Mouse (Mus musculus) spleen, adult 2 months (tissue): Measurements from ENCODE around the gene Kat5.

ENCODE experiments used
- CTCF ChIP-seq: fragments of 200-500 bp; IDR thresholded peaks from 2 replicates; pipeline ENCODE4 v1.5.1; 2011; ENCODE audit warnings: mild to moderate bottlenecking, inconsistent platforms; ENCODE audit not compliant: insufficient read depth, insufficient read length, insufficient replicate concordance; ENCODE audit errors: extremely low read depth
- POLR2A ChIP-seq: fragments of 200-500 bp; IDR thresholded peaks from 2 replicates; pipeline ENCODE4 v1.6.1; 2011; ENCODE audit warnings: low read depth, low read length, inconsistent platforms

GRCm38 (mm10) chr19:5641641-5642040 lies 31.6 kb upstream of the Kat5 start:
- TF ChIP-seq CTCF, result no peak
- no peak for TF ChIP-seq POLR2A
